Mouse (Mus musculus) lung, postnatal 36 days (tissue): ENCODE data around the gene Wfdc18.

Experiments
- DNase-seq: peaks from one replicate; pipeline ENCODE4 v3.0.0; 2022; ENCODE audit warnings: mixed read lengths

The Wfdc18 gene

DNA sequence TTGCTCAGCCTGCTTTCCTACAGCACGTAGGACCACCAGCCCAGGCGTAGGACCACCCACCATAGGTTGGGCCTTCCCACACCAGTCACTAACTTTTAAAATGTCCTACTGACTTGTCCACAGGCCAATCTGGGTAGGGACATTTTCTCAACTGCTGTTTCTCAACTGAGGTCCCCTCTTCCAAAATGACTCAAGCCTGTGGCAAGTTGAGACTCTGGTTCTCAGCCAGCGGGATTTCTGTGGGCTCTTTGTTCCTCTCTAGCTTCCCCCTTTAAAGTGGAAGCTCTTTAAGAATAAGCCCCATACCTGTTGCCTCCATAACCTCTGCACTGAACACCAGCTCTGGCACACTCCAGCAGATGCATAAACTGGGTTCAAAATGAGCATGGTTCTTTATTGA is 34.7 kb downstream of the Wfdc18 start:
- peak; percentile 38 for DNase-seq

DNA sequence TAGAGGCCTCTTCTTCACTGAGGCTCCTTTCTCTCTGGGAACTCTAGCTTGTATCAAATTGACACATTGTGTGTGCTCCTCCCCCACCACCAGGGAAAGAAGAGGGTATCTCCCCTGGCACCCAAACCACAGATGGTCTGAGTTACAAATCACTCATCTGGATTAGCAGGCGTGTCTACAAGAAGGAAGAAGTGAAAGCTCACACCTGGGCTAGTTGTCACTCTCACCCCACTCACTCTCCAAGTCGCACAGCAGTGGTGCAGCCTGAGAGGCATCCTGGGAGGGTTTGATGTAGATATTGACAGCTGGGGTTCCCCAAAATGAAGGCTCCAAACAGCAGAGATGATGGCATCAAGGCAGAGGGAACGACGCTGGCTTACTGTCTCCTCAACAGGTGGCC is 37.3 kb downstream of the Wfdc18 start:
- DNase-seq, result peak; percentile 24

DNA sequence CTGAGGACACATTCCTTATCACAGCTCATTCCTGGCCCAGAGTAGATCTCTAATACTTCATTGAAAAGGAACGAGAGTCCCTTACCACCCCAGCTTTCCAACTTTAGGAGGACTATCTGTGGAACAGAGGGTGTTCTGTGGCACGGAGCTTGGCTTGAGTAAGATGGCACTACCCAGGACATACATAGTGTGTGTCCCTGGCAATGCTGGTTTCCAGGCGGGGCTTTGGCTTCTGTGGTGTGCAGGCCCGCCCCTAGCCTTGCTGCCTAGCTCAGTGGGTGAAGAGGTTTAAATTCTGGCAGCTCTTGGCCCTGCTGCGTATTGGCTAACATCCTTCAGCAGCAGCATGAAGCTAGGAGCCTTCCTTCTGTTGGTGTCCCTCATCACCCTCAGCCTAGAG is 37.9 kb downstream of the Wfdc18 start, which contains the start of gene Wfdc21:
Gene Wfdc21, plus strand, starts transcription at position 260 of the 400 bp plus-strand sequence.
- peak; percentile 24 for DNase-seq

DNA sequence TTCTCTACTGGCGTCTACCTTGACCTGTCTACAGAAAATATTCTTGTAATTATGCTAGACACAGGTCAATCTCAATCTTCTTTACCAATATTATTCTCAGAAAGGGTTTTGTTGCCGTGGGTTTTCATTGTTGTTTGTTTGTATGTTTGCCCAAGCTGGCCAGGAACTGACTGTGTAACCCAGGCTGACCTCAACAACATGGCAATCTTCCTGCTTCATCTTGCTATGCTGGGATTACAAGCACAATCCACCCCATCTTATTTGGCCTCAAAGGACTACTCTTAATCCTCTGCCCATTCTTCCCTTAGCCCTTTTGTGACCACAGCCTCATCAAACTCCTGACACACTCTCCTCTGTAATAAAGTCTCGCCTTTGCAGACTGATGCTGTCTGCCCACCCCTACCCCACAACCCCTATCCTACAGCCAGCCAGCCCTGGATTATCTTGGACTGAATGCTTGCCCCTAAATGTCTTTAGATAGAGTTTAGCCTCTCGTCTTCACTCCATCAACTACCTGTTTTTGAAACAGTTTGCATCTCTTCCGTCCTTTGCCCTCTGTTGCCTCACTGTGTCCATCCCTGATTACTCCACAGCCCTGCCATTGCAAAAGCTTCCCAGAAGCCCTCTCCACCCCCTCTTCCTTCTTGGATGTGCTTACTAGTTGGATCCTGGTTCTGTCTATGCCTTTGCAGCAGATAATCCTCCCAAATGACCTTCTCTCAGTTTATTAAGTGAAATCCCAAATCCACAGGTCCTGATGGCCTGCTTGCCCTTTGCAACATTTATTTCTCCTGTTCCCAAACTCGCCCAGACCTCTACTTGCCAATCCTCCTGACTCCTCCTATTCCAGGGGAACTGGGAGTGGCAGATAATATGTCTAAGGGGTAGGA is 38.8 kb downstream of the Wfdc18 start:
- peak; percentile 20 for DNase-seq

DNA sequence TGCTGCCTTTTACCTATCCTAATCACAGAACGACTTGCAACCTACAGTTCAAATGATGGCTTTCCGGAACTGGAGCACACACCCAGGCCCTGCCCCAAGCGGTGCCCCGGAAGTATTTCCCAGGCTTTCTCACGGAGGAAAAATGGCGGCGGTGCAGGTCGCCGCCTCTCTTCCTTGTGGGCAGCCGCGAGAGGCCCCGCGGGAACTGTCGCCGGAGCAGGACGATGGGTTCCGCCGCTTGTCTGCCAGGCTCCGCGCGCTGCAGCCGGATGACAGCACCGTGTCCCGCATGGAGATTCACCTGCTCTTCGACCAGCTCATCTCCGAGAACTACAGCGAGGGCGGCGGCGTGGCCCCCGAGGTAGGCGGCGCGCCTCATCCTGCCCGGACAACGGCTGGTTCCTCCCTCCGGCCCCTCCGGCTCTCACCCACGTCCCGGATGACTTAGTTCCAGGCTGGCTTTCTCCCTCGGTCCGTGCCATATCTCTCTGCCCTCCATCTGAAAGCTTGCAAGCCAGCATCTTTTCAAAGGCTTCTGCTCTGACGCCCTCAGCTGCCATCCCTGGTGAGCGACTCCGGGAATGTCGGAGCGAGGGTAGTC is 44.9 kb downstream of the Wfdc18 start, which contains the start of gene Heatr6:
Gene Heatr6, plus strand, starts transcription at position 116 of the 601 bp plus-strand sequence.
- peak; percentile 93 for DNase-seq

DNA sequence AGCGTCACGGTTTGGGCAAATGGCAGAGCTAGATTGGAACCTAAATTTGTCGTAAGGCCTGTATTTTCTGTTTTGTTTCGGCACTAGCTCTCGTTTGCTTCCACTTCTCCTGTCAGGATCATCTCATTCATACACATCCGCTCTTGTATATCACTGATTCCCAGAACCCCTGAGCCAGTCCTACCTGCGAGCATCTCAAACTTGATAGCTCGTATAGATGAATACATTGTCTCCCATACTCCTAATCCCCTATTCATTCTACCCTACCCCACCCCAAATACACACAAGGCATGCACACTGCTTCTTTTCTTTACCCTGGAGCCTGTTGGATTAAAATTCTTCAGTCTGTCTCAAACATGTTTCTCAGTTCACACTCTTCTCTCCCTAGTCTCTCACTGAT is 45.4 kb downstream of the Wfdc18 start:
- no peak for DNase-seq
